Mouse (Mus musculus) C2C12 (cell line): ENCODE results near the gene Mvp. TPM values are rescaled to one million over a fixed set of nuclear protein-coding genes. Genes with fewer than 3 reads are reported as not detected.

Experiments used
- H3K27me3 ChIP-seq: one replicate; pipeline ENCODE4 v1.6.1; 2011; ENCODE audit not compliant: control insufficient read depth, insufficient read depth, insufficient read length
- H3K36me3 ChIP-seq: one replicate; pipeline ENCODE4 v1.6.1; 2011; ENCODE audit not compliant: control insufficient read depth, insufficient read depth
- H3K4me3 ChIP-seq: one replicate; pipeline ENCODE4 v1.5.1; 2011; ENCODE audit warnings: mild to moderate bottlenecking, control low read depth; ENCODE audit not compliant: poor library complexity, insufficient read depth, severe bottlenecking
- H3K79me2 ChIP-seq: one replicate; pipeline ENCODE4 v1.6.1; 2011; ENCODE audit not compliant: control insufficient read depth, insufficient read depth
- H3K79me3 ChIP-seq: one replicate; pipeline ENCODE4 v1.6.1; 2011; ENCODE audit warnings: low read depth, control low read depth
- H3ac ChIP-seq: one replicate; pipeline ENCODE3; 2011; ENCODE audit warnings: low read depth; ENCODE audit not compliant: control insufficient read depth, insufficient read length
- CEBPB ChIP-seq: IDR thresholded peaks from one replicate; pipeline ENCODE4 v1.6.1; 2011; ENCODE audit warnings: low read depth, mild to moderate bottlenecking, control low read depth, moderate library complexity
- CTCF ChIP-seq: IDR thresholded peaks from one replicate; pipeline ENCODE4 v1.5.1; 2011; ENCODE audit not compliant: control insufficient read depth, insufficient read depth, insufficient read length
- FOSL1 ChIP-seq: IDR thresholded peaks from one replicate; pipeline ENCODE4 v1.8.0; 2011; ENCODE audit warnings: mild to moderate bottlenecking, low read length; ENCODE audit not compliant: poor library complexity, insufficient read depth, severe bottlenecking
- MAX ChIP-seq: IDR thresholded peaks from one replicate; pipeline ENCODE4 v1.6.1; 2011; ENCODE audit warnings: mild to moderate bottlenecking, control low read depth
- MYOD1 ChIP-seq: IDR thresholded peaks from one replicate; pipeline ENCODE4 v1.6.1; 2011; ENCODE audit warnings: low read depth; ENCODE audit not compliant: control insufficient read depth, insufficient read length
- MYOG ChIP-seq: IDR thresholded peaks from one replicate; pipeline ENCODE4 v1.6.1; 2011; ENCODE audit not compliant: control insufficient read depth, insufficient read length; ENCODE audit errors: extremely low read depth
- USF1 ChIP-seq: IDR thresholded peaks from one replicate; pipeline ENCODE4 v1.6.1; 2011; ENCODE audit warnings: low read depth, mild to moderate bottlenecking, control low read depth, moderate library complexity
- polyA plus RNA-seq: library from polyadenylated mRNA; unstranded; fragments of >200 nt; fragmentation: generic; extraction: Trizol; gene quantifications from one replicate; pipeline ENCODE4 v1.2.1, GENCODE M21; 2012; ENCODE audit warnings: missing spikeins

The Mvp gene
- polyA plus RNA-seq, 1 experiment: 32.7 TPM

GRCm38 (mm10) chr7:126963548-126964286, 50.7 kb downstream of the Mvp start:
- H3K79me2 ChIP-seq: no peaks in the 10 kb centered on the region
- TF ChIP-seq MYOD1 (no peak), MYOG (no peak), MAX (no peak), CTCF (peak; percentile 49)
- no peaks in the 10 kb centered on the region for H3K79me3 ChIP-seq
- no peaks in the 10 kb centered on the region for H3K36me3 ChIP-seq
- H3K27me3 ChIP-seq: peaks cover 67% of the 10 kb centered on the region
- H3ac ChIP-seq: no peak overlapping the region
- no peak overlapping the region for H3K4me3 ChIP-seq

DNA sequence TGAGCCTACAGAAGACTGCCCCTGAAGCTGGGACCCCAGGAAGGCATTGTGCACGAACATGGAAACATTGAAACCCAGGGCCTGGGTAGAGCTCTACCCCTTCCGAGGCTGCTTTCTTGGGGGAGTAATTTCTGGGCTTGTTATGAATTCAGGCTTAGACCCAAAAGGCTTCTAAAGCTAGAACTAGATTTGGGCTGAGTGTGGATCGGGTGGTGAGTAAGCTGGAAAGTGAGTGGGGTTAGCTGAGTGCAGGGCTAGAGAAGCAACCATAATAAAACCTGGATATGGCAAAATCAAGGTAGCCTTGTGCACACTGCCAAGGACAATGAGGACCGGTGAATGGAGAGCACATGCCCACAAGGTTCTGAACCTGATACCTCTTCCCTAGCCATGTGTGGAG, 52.5 kb downstream of the Mvp start:
- no peak overlapping the region for H3K4me3 ChIP-seq
- TF ChIP-seq MYOG (no peak), CEBPB (no peak), MAX (no peak), CTCF (no peak), FOSL1 (no peak), USF1 (no peak), MYOD1 (no peak)
- no peaks in the 10 kb centered on the region for H3K79me2 ChIP-seq
- H3K79me3 ChIP-seq: no peaks in the 10 kb centered on the region
- no peak overlapping the region for H3ac ChIP-seq
- no peaks in the 10 kb centered on the region for H3K36me3 ChIP-seq
- peaks cover 65% of the 10 kb centered on the region for H3K27me3 ChIP-seq

GRCm38 (mm10) chr7:126961095-126961494, 53.3 kb downstream of the Mvp start:
- Histone ChIP-seq H3K27me3 (peaks cover 58% of the 10 kb centered on the region), H3K79me3 (no peaks in the 10 kb centered on the region), H3K4me3 (no peak overlapping the region), H3K36me3 (no peaks in the 10 kb centered on the region), H3K79me2 (no peaks in the 10 kb centered on the region), H3ac (no peak overlapping the region)
- TF ChIP-seq FOSL1 (no peak), MYOG (no peak), USF1 (no peak), CEBPB (no peak), MAX (no peak), CTCF (no peak), MYOD1 (no peak)

GRCm38 (mm10) chr7:126959780-126960179, 54.6 kb downstream of the Mvp start:
- H3K4me3 ChIP-seq: no peak overlapping the region
- H3K27me3 ChIP-seq: peaks cover 60% of the 10 kb centered on the region
- H3K79me3 ChIP-seq: no peaks in the 10 kb centered on the region
- H3K79me2 ChIP-seq: no peaks in the 10 kb centered on the region
- no peak overlapping the region for H3ac ChIP-seq
- no peaks in the 10 kb centered on the region for H3K36me3 ChIP-seq
- TF ChIP-seq FOSL1 (no peak), CTCF (no peak), MAX (no peak), MYOD1 (no peak), USF1 (no peak), MYOG (no peak), CEBPB (no peak)

DNA sequence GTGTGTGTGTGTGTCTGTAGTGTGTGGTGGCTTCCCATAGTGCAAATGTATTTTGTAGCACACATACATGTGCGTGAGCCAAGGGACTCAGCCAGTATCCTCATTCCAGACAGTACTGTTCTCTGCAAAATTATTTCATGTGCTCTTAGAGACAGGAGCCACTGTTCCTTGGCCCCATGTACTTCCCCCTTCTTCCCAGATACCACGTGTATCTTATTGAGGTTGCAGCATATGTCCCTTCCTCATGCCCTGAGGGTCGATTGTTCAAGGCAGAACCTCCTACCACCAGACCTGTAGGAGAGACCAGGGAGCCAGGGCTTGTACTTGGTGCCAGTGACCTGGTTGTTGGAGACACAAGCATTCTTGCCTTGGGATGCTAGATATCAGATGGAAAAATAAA, 59.3 kb downstream of the Mvp start:
- H3K36me3 ChIP-seq: no peaks in the 10 kb centered on the region
- no peak for TF ChIP-seq MAX
- TF ChIP-seq CEBPB: no peak
- TF ChIP-seq MYOD1: no peak
- no peak for TF ChIP-seq MYOG
- no peak overlapping the region for H3ac ChIP-seq
- H3K79me2 ChIP-seq: no peaks in the 10 kb centered on the region
- H3K27me3 ChIP-seq: peaks cover 52% of the 10 kb centered on the region
- H3K79me3 ChIP-seq: no peaks in the 10 kb centered on the region
- H3K4me3 ChIP-seq: no peak overlapping the region

GRCm38 (mm10) chr7:126952646-126953045, 61.8 kb downstream of the Mvp start:
- TF ChIP-seq FOSL1 (no peak), MYOD1 (no peak), MAX (no peak), CTCF (no peak), CEBPB (no peak), MYOG (no peak), USF1 (no peak)
- Histone ChIP-seq H3K36me3 (no peaks in the 10 kb centered on the region), H3ac (no peak overlapping the region), H3K27me3 (peaks cover 32% of the 10 kb centered on the region), H3K79me2 (no peaks in the 10 kb centered on the region), H3K4me3 (no peak overlapping the region), H3K79me3 (no peaks in the 10 kb centered on the region)
